Mouse (Mus musculus): ENCODE data around the gene Serpini1. TPM values are rescaled to one million over a fixed set of nuclear protein-coding genes. Genes with fewer than 3 reads are reported as not detected.

Gene Serpini1
- polyA plus RNA-seq (2014; fragmentation: Nextera tagmentation; extraction: Ambion mirVana), result 170 and 201 TPM in 2 replicates

GRCm38 (mm10) chr3:75557292-75557691 lies at the start of gene Serpini1:
TSS of gene Serpini1 (plus strand) at chr3:75557547.
- Histone ChIP-seq H3K4me1 (ENCODE audit: control insufficient read depth, insufficient read depth, low read length) (peaks cover 7% of the 10 kb centered on the region), H3K27me3 (ENCODE audit: control insufficient read depth, insufficient read depth, low read length) (no peaks in the 10 kb centered on the region), H3K9ac (replicated peaks; ENCODE audit: low read depth, low read length) (peak within 1 kb of the TSS; percentile 90), H3K27ac (ENCODE audit: low read depth, low read length) (peak within 1 kb of the TSS; percentile 76), H3K4me2 (ENCODE audit: low read depth, low read length) (peak within 1 kb of the TSS; percentile 86), H3K9me3 (ENCODE audit: control insufficient read depth, low read length) (no peaks in the 10 kb centered on the region), H3K36me3 (ENCODE audit: control insufficient read depth, insufficient read depth, low read length) (no peaks in the 10 kb centered on the region), H3K4me3 (ENCODE audit: low read depth, low read length) (peak within 1 kb of the TSS; percentile 87)
- ATAC-seq (ENCODE audit: low read depth), result peak; percentile 96
- under 1% methylated on average over 19 of the region's 19 CpGs for WGBS

- Histone ChIP-seq H3K27ac (ENCODE audit: low read depth, low read length) (no peak overlapping the region), H3K27me3 (ENCODE audit: control insufficient read depth, insufficient read depth, low read length) (no peaks in the 10 kb centered on the region), H3K4me3 (ENCODE audit: low read depth, low read length) (no peak overlapping the region), H3K36me3 (ENCODE audit: control insufficient read depth, insufficient read depth, low read length) (no peaks in the 10 kb centered on the region), H3K4me1 (ENCODE audit: control insufficient read depth, insufficient read depth, low read length) (peaks cover 3% of the 10 kb centered on the region; the same call in 1 of the 2 replicates), H3K9me3 (ENCODE audit: control insufficient read depth, low read length) (no peaks in the 10 kb centered on the region), H3K4me2 (ENCODE audit: low read depth, low read length) (no peak overlapping the region), H3K9ac (replicated peaks; ENCODE audit: low read depth, low read length) (no peak overlapping the region)
- WGBS, result 79% methylated on average over 7 of the region's 7 CpGs
- ATAC-seq (ENCODE audit: low read depth), result no peak
Measured at GRCm38 (mm10) chr3:75517631-75518250, 39.6 kb upstream of the Serpini1 start.

- H3K4me3 ChIP-seq (ENCODE audit: low read depth, low read length), result no peak overlapping the region
- ATAC-seq (ENCODE audit: low read depth), result peak; percentile 54; the same call in 1 of the 2 replicates
- no peak overlapping the region for H3K27ac ChIP-seq (ENCODE audit: low read depth, low read length)
- H3K9me3 ChIP-seq (ENCODE audit: control insufficient read depth, low read length), result no peaks in the 10 kb centered on the region
- no peak overlapping the region for H3K4me2 ChIP-seq (ENCODE audit: low read depth, low read length)
- 61% methylated on average over 2 of the region's 2 CpGs for WGBS
- no peaks in the 10 kb centered on the region for H3K27me3 ChIP-seq (ENCODE audit: control insufficient read depth, insufficient read depth, low read length)
- H3K9ac ChIP-seq (replicated peaks; ENCODE audit: low read depth, low read length), result no peak overlapping the region
- H3K36me3 ChIP-seq (ENCODE audit: control insufficient read depth, insufficient read depth, low read length), result no peaks in the 10 kb centered on the region
- H3K4me1 ChIP-seq (ENCODE audit: control insufficient read depth, insufficient read depth, low read length), result peaks cover 3% of the 10 kb centered on the region; the same call in 1 of the 2 replicates
Measured at GRCm38 (mm10) chr3:75521314-75521713, 36.0 kb upstream of the Serpini1 start.

- no peak overlapping the region for H3K9ac ChIP-seq (replicated peaks; ENCODE audit: low read depth, low read length)
- peaks cover 3% of the 10 kb centered on the region; the same call in 1 of the 2 replicates for H3K4me1 ChIP-seq (ENCODE audit: control insufficient read depth, insufficient read depth, low read length)
- whole genome bisulfite sequencing, result 90% methylated on average over 1 of the region's 1 CpGs
- H3K4me2 ChIP-seq (ENCODE audit: low read depth, low read length), result no peak overlapping the region
- no peak overlapping the region for H3K4me3 ChIP-seq (ENCODE audit: low read depth, low read length)
- H3K36me3 ChIP-seq (ENCODE audit: control insufficient read depth, insufficient read depth, low read length), result no peaks in the 10 kb centered on the region
- no peaks in the 10 kb centered on the region for H3K27me3 ChIP-seq (ENCODE audit: control insufficient read depth, insufficient read depth, low read length)
- no peak overlapping the region for H3K27ac ChIP-seq (ENCODE audit: low read depth, low read length)
- no peaks in the 10 kb centered on the region for H3K9me3 ChIP-seq (ENCODE audit: control insufficient read depth, low read length)
- no peak for ATAC-seq (ENCODE audit: low read depth)
Measured at GRCm38 (mm10) chr3:75522527-75522926, 34.8 kb upstream of the Serpini1 start.

GRCm38 (mm10) chr3:75531074-75531473 lies 26.3 kb upstream of the Serpini1 start:
- Histone ChIP-seq H3K36me3 (ENCODE audit: control insufficient read depth, insufficient read depth, low read length) (no peaks in the 10 kb centered on the region; the same call in 1 of the 2 replicates), H3K27ac (ENCODE audit: low read depth, low read length) (no peak overlapping the region), H3K9me3 (ENCODE audit: control insufficient read depth, low read length) (no peaks in the 10 kb centered on the region), H3K4me2 (ENCODE audit: low read depth, low read length) (no peak overlapping the region), H3K9ac (replicated peaks; ENCODE audit: low read depth, low read length) (no peak overlapping the region), H3K4me3 (ENCODE audit: low read depth, low read length) (no peak overlapping the region), H3K4me1 (ENCODE audit: control insufficient read depth, insufficient read depth, low read length) (no peaks in the 10 kb centered on the region), H3K27me3 (ENCODE audit: control insufficient read depth, insufficient read depth, low read length) (no peaks in the 10 kb centered on the region)
- 91% methylated on average over 3 of the region's 3 CpGs for WGBS
- ATAC-seq (ENCODE audit: low read depth), result no peak

GRCm38 (mm10) chr3:75534045-75534834 lies 23.1 kb upstream of the Serpini1 start:
- WGBS, result 94% methylated on average over 3 of the region's 3 CpGs
- Histone ChIP-seq H3K4me1 (ENCODE audit: control insufficient read depth, insufficient read depth, low read length) (no peaks in the 10 kb centered on the region), H3K36me3 (ENCODE audit: control insufficient read depth, insufficient read depth, low read length) (no peaks in the 10 kb centered on the region; the same call in 1 of the 2 replicates), H3K9me3 (ENCODE audit: control insufficient read depth, low read length) (no peaks in the 10 kb centered on the region), H3K27ac (ENCODE audit: low read depth, low read length) (no peak overlapping the region), H3K4me3 (ENCODE audit: low read depth, low read length) (no peak overlapping the region), H3K9ac (replicated peaks; ENCODE audit: low read depth, low read length) (no peak overlapping the region), H3K27me3 (ENCODE audit: control insufficient read depth, insufficient read depth, low read length) (no peaks in the 10 kb centered on the region), H3K4me2 (ENCODE audit: low read depth, low read length) (no peak overlapping the region)
- no peak for ATAC-seq (ENCODE audit: low read depth)

GRCm38 (mm10) chr3:75541259-75541658 lies 16.1 kb upstream of the Serpini1 start:
- ATAC-seq (ENCODE audit: low read depth), result no peak
- H3K4me1 ChIP-seq (ENCODE audit: control insufficient read depth, insufficient read depth, low read length), result no peaks in the 10 kb centered on the region
- H3K4me2 ChIP-seq (ENCODE audit: low read depth, low read length), result no peak overlapping the region
- no peaks in the 10 kb centered on the region for H3K9me3 ChIP-seq (ENCODE audit: control insufficient read depth, low read length)
- no peaks in the 10 kb centered on the region for H3K36me3 ChIP-seq (ENCODE audit: control insufficient read depth, insufficient read depth, low read length)
- 96% methylated on average over 4 of the region's 4 CpGs for WGBS
- H3K27ac ChIP-seq (ENCODE audit: low read depth, low read length), result no peak overlapping the region
- no peaks in the 10 kb centered on the region for H3K27me3 ChIP-seq (ENCODE audit: control insufficient read depth, insufficient read depth, low read length)
- no peak overlapping the region for H3K4me3 ChIP-seq (ENCODE audit: low read depth, low read length)
- no peak overlapping the region for H3K9ac ChIP-seq (replicated peaks; ENCODE audit: low read depth, low read length)

GRCm38 (mm10) chr3:75542852-75543251 lies 14.5 kb upstream of the Serpini1 start:
- no peak overlapping the region for H3K4me3 ChIP-seq (ENCODE audit: low read depth, low read length)
- no peaks in the 10 kb centered on the region for H3K36me3 ChIP-seq (ENCODE audit: control insufficient read depth, insufficient read depth, low read length)
- ATAC-seq (ENCODE audit: low read depth), result no peak

GRCm38 (mm10) chr3:75544287-75544686 lies 13.1 kb upstream of the Serpini1 start:
- H3K27me3 ChIP-seq (ENCODE audit: control insufficient read depth, insufficient read depth, low read length), result no peaks in the 10 kb centered on the region
- ATAC-seq (ENCODE audit: low read depth), result no peak
- H3K4me3 ChIP-seq (ENCODE audit: low read depth, low read length), result no peak overlapping the region
- H3K4me1 ChIP-seq (ENCODE audit: control insufficient read depth, insufficient read depth, low read length), result no peaks in the 10 kb centered on the region
- H3K9me3 ChIP-seq (ENCODE audit: control insufficient read depth, low read length), result no peaks in the 10 kb centered on the region
- 93% methylated on average over 1 of the region's 1 CpGs for WGBS
- H3K9ac ChIP-seq (replicated peaks; ENCODE audit: low read depth, low read length), result no peak overlapping the region
- H3K36me3 ChIP-seq (ENCODE audit: control insufficient read depth, insufficient read depth, low read length), result no peaks in the 10 kb centered on the region
- H3K27ac ChIP-seq (ENCODE audit: low read depth, low read length), result no peak overlapping the region
- H3K4me2 ChIP-seq (ENCODE audit: low read depth, low read length), result no peak overlapping the region

More at GRCm38 (mm10) chr3:75542852-75543251, 14.5 kb upstream of the Serpini1 start:
- no peaks in the 10 kb centered on the region for H3K9me3 ChIP-seq (ENCODE audit: control insufficient read depth, low read length)
- H3K4me2 ChIP-seq (ENCODE audit: low read depth, low read length), result no peak overlapping the region
- H3K4me1 ChIP-seq (ENCODE audit: control insufficient read depth, insufficient read depth, low read length), result no peaks in the 10 kb centered on the region
- no peak overlapping the region for H3K9ac ChIP-seq (replicated peaks; ENCODE audit: low read depth, low read length)
- no peaks in the 10 kb centered on the region for H3K27me3 ChIP-seq (ENCODE audit: control insufficient read depth, insufficient read depth, low read length)
- 95% methylated on average over 3 of the region's 3 CpGs for WGBS
- H3K27ac ChIP-seq (ENCODE audit: low read depth, low read length), result no peak overlapping the region

Measured in neural tube, embryonic 14.5 days (tissue).